In the genomic region with DNA sequence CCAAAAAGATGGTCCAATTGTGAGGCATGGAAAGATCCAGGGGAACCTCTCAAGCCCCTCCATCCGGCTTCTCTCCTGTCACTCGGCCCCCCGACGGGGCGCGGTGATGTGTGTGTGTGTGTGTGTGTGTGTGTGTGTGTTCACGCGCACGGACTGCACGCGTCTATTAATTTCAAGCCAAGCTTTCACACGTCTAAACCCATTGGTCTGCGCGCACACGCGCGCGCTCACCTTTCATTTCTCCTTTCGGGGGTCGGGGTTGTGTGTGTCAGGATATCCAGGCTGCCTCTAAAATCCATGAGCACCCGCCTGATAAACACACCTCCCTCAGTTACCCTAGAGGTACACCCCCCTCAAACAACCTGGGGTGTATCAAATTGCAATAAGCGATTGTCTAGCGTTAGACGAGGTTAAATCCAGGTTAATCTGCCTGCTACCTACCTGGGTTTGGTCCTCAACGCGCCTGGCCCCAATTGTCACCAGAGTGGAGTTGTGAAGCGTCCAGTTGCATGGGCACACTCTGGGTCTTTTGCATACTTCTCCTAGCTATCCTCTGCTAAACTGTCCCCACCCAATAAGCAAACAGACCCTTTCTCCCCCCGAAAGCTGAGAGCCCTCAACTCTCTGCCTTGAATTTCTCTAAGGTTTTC, we compare ENCODE assay signal across 9 mouse cellular contexts. TPM values are rescaled to one million over a fixed set of nuclear protein-coding genes. Genes with fewer than 3 reads are reported as not detected.
A peak's percentile ranks its signal among the peaks of the same experiment; 100 is the strongest.
DNase-seq lines count a peak whose midpoint lies in the region; ATAC-seq lines count a peak whose summit lies in the region.
"Had no signal": no experiment of that assay in that cellular context is flagged by ENCODE, and none has a peak within 500 bp of the region (broad histone marks: within the 10 kb centered on the region; RNA-seq: fewer than 3 reads in every experiment).

No protein-coding gene starts in this region.

- no peak overlapping the region for H3K27ac ChIP-seq in heart, embryonic 12.5 days (ENCODE audit: poor library complexity, severe bottlenecking)
- H3K27ac ChIP-seq in embryonic facial prominence, embryonic 10.5 days (replicated peaks) = peak overlapping the region; percentile 84
- peak overlapping the region; percentile 90 for H3K27ac ChIP-seq in hindbrain, embryonic 10.5 days
- H3K27ac ChIP-seq in midbrain, embryonic 10.5 days (replicated peaks) = no peak overlapping the region
- H3K27ac ChIP-seq: macrophage had no signal

- H3K9me3 ChIP-seq in heart, embryonic 12.5 days (replicated peaks) = no peaks in the 10 kb centered on the region
- no peaks in the 10 kb centered on the region for H3K9me3 ChIP-seq in embryonic facial prominence, embryonic 10.5 days
- no peaks in the 10 kb centered on the region for H3K9me3 ChIP-seq in hindbrain, embryonic 10.5 days
- H3K9me3 ChIP-seq in midbrain, embryonic 10.5 days (replicated peaks) = no peaks in the 10 kb centered on the region

- ATAC-seq in heart, embryonic 12.5 days (ENCODE audit: insufficient number of reproducible peaks, low FRiP score) = no peak
- ATAC-seq in erythroblast, adult 5-6 weeks (replicated peaks; ENCODE audit: low FRiP score, poor library complexity, severe bottlenecking) = no peak

- peak overlapping the region; percentile 93 for H3K4me2 ChIP-seq in heart, embryonic 12.5 days

- H3K4me3 ChIP-seq in heart, embryonic 12.5 days = peak overlapping the region; percentile 58
- peak overlapping the region; percentile 71 for H3K4me3 ChIP-seq in embryonic facial prominence, embryonic 10.5 days
- H3K4me3 ChIP-seq in hindbrain, embryonic 10.5 days = peak overlapping the region; percentile 70
- peak overlapping the region; percentile 59 for H3K4me3 ChIP-seq in midbrain, embryonic 10.5 days

- peaks cover 75% of the 10 kb centered on the region for H3K4me1 ChIP-seq in heart, embryonic 12.5 days (replicated peaks)
- H3K4me1 ChIP-seq in embryonic facial prominence, embryonic 10.5 days = peaks cover 96% of the 10 kb centered on the region
- peaks cover 98% of the 10 kb centered on the region for H3K4me1 ChIP-seq in hindbrain, embryonic 10.5 days (replicated peaks)
- H3K4me1 ChIP-seq in midbrain, embryonic 10.5 days = peaks cover 78% of the 10 kb centered on the region

- H3K9ac ChIP-seq in heart, embryonic 12.5 days = no peak overlapping the region

- WGBS in heart, embryonic 12.5 days = 3% methylated on average over 28 of the region's 28 CpGs
- 2% methylated on average over 28 of the region's 28 CpGs for WGBS in embryonic facial prominence, embryonic 10.5 days
- WGBS in hindbrain, embryonic 10.5 days = under 1% methylated on average over 28 of the region's 28 CpGs
- WGBS in midbrain, embryonic 10.5 days = 2% methylated on average over 28 of the region's 28 CpGs

- no peak for DNase-seq in heart, adult 9 months (ENCODE audit: low spot score in 2 of 2)
- DNase-seq in embryonic facial prominence, embryonic 10.5 days (ENCODE audit: low spot score) = peak; percentile 42
- DNase-seq in hindbrain, embryonic 10.5 days (ENCODE audit: low spot score) = peak; percentile 30
- peak; percentile 23 for DNase-seq in midbrain, embryonic 10.5 days (ENCODE audit: low spot score)
- no peak for DNase-seq in cerebellum, adult 9-11 months
- no peak for DNase-seq in adrenal gland, adult 18-20 months (ENCODE audit: low spot score in 2 of 2)

- peaks cover 95% of the 10 kb centered on the region for H3K27me3 ChIP-seq in heart, embryonic 12.5 days (replicated peaks)
- peaks cover 98% of the 10 kb centered on the region for H3K27me3 ChIP-seq in embryonic facial prominence, embryonic 10.5 days (replicated peaks; ENCODE audit: low read depth, poor library complexity, severe bottlenecking)
- peaks cover 99% of the 10 kb centered on the region for H3K27me3 ChIP-seq in hindbrain, embryonic 10.5 days (ENCODE audit: insufficient read depth, poor library complexity, severe bottlenecking)
- peaks cover 100% of the 10 kb centered on the region for H3K27me3 ChIP-seq in midbrain, embryonic 10.5 days (ENCODE audit: low read depth, poor library complexity, severe bottlenecking)

- no peaks in the 10 kb centered on the region for H3K36me3 ChIP-seq in heart, embryonic 12.5 days
- H3K36me3 ChIP-seq in embryonic facial prominence, embryonic 10.5 days (replicated peaks) = no peaks in the 10 kb centered on the region; the same call in 1 of the 2 replicates
- H3K36me3 ChIP-seq in hindbrain, embryonic 10.5 days = peaks cover 26% of the 10 kb centered on the region
- no peaks in the 10 kb centered on the region for H3K36me3 ChIP-seq in midbrain, embryonic 10.5 days

RNA-seq across cellular contexts. Expression of a gene that starts 7.0 kb away (rescaled TPM):
- 2.9 and 3.8 TPM in 2 replicates for polyA plus RNA-seq in heart, embryonic 12.5 days (2016; fragmentation: Nextera tagmentation; extraction: Ambion mirVana)
- 6.6 and 16.7 TPM in 2 replicates for polyA plus RNA-seq in embryonic facial prominence, embryonic 10.5 days (2016; fragmentation: Nextera tagmentation; extraction: Ambion mirVana)
- 21.1 and 26.2 TPM in 2 replicates for polyA plus RNA-seq in hindbrain, embryonic 10.5 days (2016; fragmentation: Nextera tagmentation; extraction: Ambion mirVana)
- 2.4 and 2.7 TPM in 2 replicates for polyA plus RNA-seq in midbrain, embryonic 10.5 days (2016; fragmentation: Nextera tagmentation; extraction: Ambion mirVana)
- not detected in 2 replicates for total RNA-seq in erythroblast, adult 5-6 weeks (2015; ENCODE audit: low replicate concordance)
- not detected in 2 replicates for total RNA-seq in erythroblast, adult 5-6 weeks (2017; ENCODE audit: low replicate concordance)
- total RNA-seq in adrenal gland, adult 18-20 months (2021) = 1 to 10 TPM; 4.4 to 4.8 TPM

Comparison
In these comparisons a context has a peak if more than half of its experiments do, and no peak if none do; other contexts are left out.
1. H3K27ac ChIP-seq: peak in embryonic facial prominence, embryonic 10.5 days (single experiment) and hindbrain, embryonic 10.5 days (single experiment); none in heart, embryonic 12.5 days (single experiment) and midbrain, embryonic 10.5 days (single experiment).
2. DNase-seq: peak in embryonic facial prominence, embryonic 10.5 days (single experiment), hindbrain, embryonic 10.5 days (single experiment) and midbrain, embryonic 10.5 days (single experiment); none in heart, adult 9 months (0 of 2), cerebellum, adult 9-11 months (single experiment) and adrenal gland, adult 18-20 months (0 of 2).
3. Peak in every context shown above with its lines, with median percentiles within 50 percentile points of each other: H3K4me3 ChIP-seq.